Mouse (Mus musculus): ENCODE data around the gene Magea10.

The Magea10 gene

GRCm38 (mm10) chrX:72386758-72387157, at the start of gene Magea10:
Gene Magea10, minus strand, starts transcription at chrX:72386858.
- no peak for DNase-seq (ENCODE audit: low spot score)

GRCm38 (mm10) chrX:72381972-72382371, 4.7 kb downstream of the Magea10 start:
- no peak for DNase-seq (ENCODE audit: low spot score)
